Mouse (Mus musculus) liver, embryonic 14.5 days (tissue): Measurements from ENCODE around the gene Nphp3.

Experiments
- CTCF ChIP-seq: IDR thresholded peaks from 2 replicates; pipeline ENCODE4 v1.5.1; 2016; ENCODE audit warnings: antibody characterized with exemption, low read depth, control low read depth
- EP300 ChIP-seq: IDR thresholded peaks from 2 replicates; pipeline ENCODE4 v1.6.1; 2016; ENCODE audit warnings: antibody characterized with exemption, low read depth

- TF ChIP-seq CTCF (no peak), EP300 (no peak)
These were observed 1.7 kb upstream of the Nphp3 start for GRCm38 (mm10) chr9:104000601-104001000.
